Mouse (Mus musculus) hindbrain, embryonic 15.5 days (tissue): ENCODE data around the gene Gm28539. TPM values are rescaled to one million over a fixed set of nuclear protein-coding genes. Genes with fewer than 3 reads are reported as not detected.
"Not testable (repeated sequence)": the region's sequence is repeated elsewhere in the genome, so short reads cannot be mapped to it uniquely, and the experiment has no call there.

Experiments used
- ATAC-seq: fragments of 200-750 bp; cut with Nextera tagmentation; 2 replicates; pipeline ENCODE4 v1.8.0; 2017; ENCODE audit warnings: low read depth, moderate number of reproducible peaks, moderate TSS enrichment; ENCODE audit not compliant: low FRiP score
- H3K27ac ChIP-seq: fragments of 300-500 bp; sonication (generic); replicated peaks from 2 replicates; pipeline ENCODE4 v1.5.1; 2015; ENCODE audit warnings: mild to moderate bottlenecking, inconsistent platforms
- H3K27me3 ChIP-seq: fragments of 300-500 bp; sonication (generic); 2 replicates; pipeline ENCODE4 v1.6.1; 2015; ENCODE audit warnings: control low read depth, inconsistent platforms
- H3K36me3 ChIP-seq: fragments of 300-500 bp; sonication (generic); 2 replicates; pipeline ENCODE4 v1.6.1; 2015; ENCODE audit warnings: control low read depth, inconsistent platforms
- H3K4me1 ChIP-seq: fragments of 300-500 bp; sonication (generic); replicated peaks from 2 replicates; pipeline ENCODE4 v1.6.1; 2015; ENCODE audit warnings: control low read depth, inconsistent platforms
- H3K4me2 ChIP-seq: fragments of 300-500 bp; sonication (generic); 2 replicates; pipeline ENCODE4 v1.6.1; 2015; ENCODE audit warnings: moderate library complexity, mild to moderate bottlenecking, inconsistent platforms
- H3K4me3 ChIP-seq: fragments of 300-500 bp; sonication (generic); 2 replicates; pipeline ENCODE4 v1.5.1; 2015; ENCODE audit warnings: mild to moderate bottlenecking, inconsistent platforms
- H3K9ac ChIP-seq: fragments of 300-500 bp; sonication (generic); 2 replicates; pipeline ENCODE4 v1.6.1; 2015; ENCODE audit warnings: inconsistent platforms
- H3K9me3 ChIP-seq: fragments of 300-500 bp; sonication (generic); 2 replicates; pipeline ENCODE4 v1.6.1; 2016; ENCODE audit warnings: control low read depth, inconsistent platforms
- WGBS: fragments of 180-500 bp; shearing (Covaris S2); methylation state at CpG from one replicate; pipeline ENCODE4 v1.1.7; 2015; 5-methylcytosine and 5-hydroxymethylcytosine counted together
- polyA plus RNA-seq: library from polyadenylated mRNA; unstranded; fragments of >200 nt; fragmentation: Nextera tagmentation; extraction: Ambion mirVana; gene quantifications from 2 replicates; pipeline ENCODE4 v1.2.1, GENCODE M21; 2015

Gene Gm28539
- polyA plus RNA-seq, 1 experiment from 2014 or later = 0.17 TPM

- H3K4me1 ChIP-seq = no peaks in the 10 kb centered on the region
- no peaks in the 10 kb centered on the region for H3K27me3 ChIP-seq
- no peak overlapping the region for H3K9ac ChIP-seq
- no peaks in the 10 kb centered on the region for H3K36me3 ChIP-seq
- no peaks in the 10 kb centered on the region for H3K9me3 ChIP-seq
- no peak overlapping the region for H3K27ac ChIP-seq
- 93% methylated on average over 5 of the region's 5 CpGs for WGBS
- no peak overlapping the region for H3K4me2 ChIP-seq
- ATAC-seq = no peak
- H3K4me3 ChIP-seq = no peak overlapping the region
Measured at GRCm38 (mm10) chr16:18986860-18987259, 150.5 kb downstream of the Gm28539 start.

- not testable (repeated sequence) for H3K4me2 ChIP-seq, H3K4me1 ChIP-seq, H3K4me3 ChIP-seq, H3K36me3 ChIP-seq, H3K9ac ChIP-seq, H3K9me3 ChIP-seq, ATAC-seq, H3K27me3 ChIP-seq, H3K27ac ChIP-seq
- 33% methylated on average over 2 of the region's 2 CpGs for WGBS
Measured at GRCm38 (mm10) chr16:19002610-19003389, 166.4 kb downstream of the Gm28539 start.

- Histone ChIP-seq H3K27ac (no peak overlapping the region), H3K27me3 (no peaks in the 10 kb centered on the region), H3K9ac (no peak overlapping the region), H3K4me1 (no peaks in the 10 kb centered on the region), H3K36me3 (no peaks in the 10 kb centered on the region), H3K4me2 (no peak overlapping the region), H3K4me3 (no peak overlapping the region), H3K9me3 (no peaks in the 10 kb centered on the region)
- WGBS = 90% methylated on average over 1 of the region's 1 CpGs
- ATAC-seq = no peak
Measured at GRCm38 (mm10) chr16:19003757-19004156, 167.4 kb downstream of the Gm28539 start.

- no peaks in the 10 kb centered on the region for H3K9me3 ChIP-seq
- H3K36me3 ChIP-seq = no peaks in the 10 kb centered on the region
- H3K4me2 ChIP-seq = no peak overlapping the region
- H3K9ac ChIP-seq = no peak overlapping the region
- ATAC-seq = no peak
- no peaks in the 10 kb centered on the region for H3K27me3 ChIP-seq
- 78% methylated on average over 3 of the region's 3 CpGs for WGBS
- H3K27ac ChIP-seq = no peak overlapping the region
- no peaks in the 10 kb centered on the region for H3K4me1 ChIP-seq
- H3K4me3 ChIP-seq = no peak overlapping the region
Measured at GRCm38 (mm10) chr16:19005298-19005697, 168.9 kb downstream of the Gm28539 start.

Other genes starting within 250 kb of the Gm28539 start
- 1.1 and 1.2 TPM in 2 replicates for gene Tbx1, start 245.9 kb upstream of the Gm28539 start, polyA plus RNA-seq
- gene Gp1bb, start 214.2 kb upstream of the Gm28539 start, polyA plus RNA-seq = 11.8 and 14.8 TPM in 2 replicates
- gene Gm49601, start 210.2 kb upstream of the Gm28539 start, polyA plus RNA-seq = 14.8 and 18.8 TPM in 2 replicates
- 192 and 212 TPM in 2 replicates for gene Sept5, start 206.6 kb upstream of the Gm28539 start, polyA plus RNA-seq
- gene Cldn5, start 59.7 kb upstream of the Gm28539 start, polyA plus RNA-seq = 110 and 117 TPM in 2 replicates
- gene Ufd1, start 24.8 kb upstream of the Gm28539 start, polyA plus RNA-seq = 105 and 109 TPM in 2 replicates
- gene Cdc45, start 24.6 kb upstream of the Gm28539 start, polyA plus RNA-seq = 11.1 and 11.3 TPM in 2 replicates
- gene 2510002D24Rik, start within 50 bp of the Gm28539 start, polyA plus RNA-seq = 39.2 and 44.8 TPM in 2 replicates
- 82.5 and 88.1 TPM in 2 replicates for gene Mrpl40, start 40.3 kb downstream of the Gm28539 start, polyA plus RNA-seq
- 19.1 and 21.2 TPM in 2 replicates for gene Hira, start 40.5 kb downstream of the Gm28539 start, polyA plus RNA-seq